Mouse (Mus musculus): ENCODE results near the gene Stab2.

- TF ChIP-seq CTCF (conservative IDR thresholded peaks at IDR 0.05 in 1 of 2, IDR thresholded peaks at IDR 0.05 in 1 of 2; ENCODE audit: low read depth in 2 of 2, low read length in 2 of 2) (no peak), MAZ (IDR thresholded peaks at IDR 0.05; ENCODE audit: low read depth, low read length) (no peak), ZKSCAN1 (IDR thresholded peaks at IDR 0.05; ENCODE audit: borderline replicate concordance, low read depth, low read length) (no peak), POLR2A (IDR thresholded peaks at IDR 0.05; ENCODE audit: low read depth, low read length) (no peak), TCF12 (IDR thresholded peaks at IDR 0.05; ENCODE audit: low read depth, low read length) (no peak)
These were observed 127.6 kb downstream of the Stab2 start for GRCm38 (mm10) chr10:86880071-86880806.
